Mouse (Mus musculus) intestine, postnatal 0 days (tissue): ENCODE measurements around the gene Nxph4. TPM values are rescaled to one million over a fixed set of nuclear protein-coding genes. Genes with fewer than 3 reads are reported as not detected.
A peak's percentile ranks its signal among the peaks of the same experiment; 100 is the strongest.

Source experiments
- ATAC-seq: fragments of 200-750 bp; cut with Nextera tagmentation; 2 replicates; pipeline ENCODE4 v1.8.0; 2017; ENCODE audit warnings: mild to moderate bottlenecking, moderate TSS enrichment, moderate library complexity
- H3K27ac ChIP-seq: fragments of 300-500 bp; sonication (generic); 2 replicates; pipeline ENCODE4 v1.5.1; 2014; ENCODE audit warnings: mild to moderate bottlenecking, low read depth, low read length, moderate library complexity
- H3K27me3 ChIP-seq: fragments of 300-500 bp; sonication (generic); replicated peaks from 2 replicates; pipeline ENCODE4 v1.6.1; 2014; ENCODE audit warnings: low read length, mixed read lengths; ENCODE audit not compliant: control insufficient read depth, insufficient read depth
- H3K36me3 ChIP-seq: fragments of 300-500 bp; sonication (generic); 2 replicates; pipeline ENCODE4 v1.6.1; 2014; ENCODE audit warnings: mild to moderate bottlenecking, moderate library complexity; ENCODE audit not compliant: control insufficient read depth, insufficient read depth
- H3K4me1 ChIP-seq: fragments of 300-500 bp; sonication (generic); replicated peaks from 2 replicates; pipeline ENCODE4 v1.6.1; 2014; ENCODE audit warnings: antibody characterized with exemption, low read length, mixed read lengths; ENCODE audit not compliant: control insufficient read depth, insufficient read depth
- H3K4me2 ChIP-seq: fragments of 300-500 bp; sonication (generic); replicated peaks from 2 replicates; pipeline ENCODE4 v1.6.1; 2014; ENCODE audit warnings: low read depth, mild to moderate bottlenecking, moderate library complexity
- H3K4me3 ChIP-seq: fragments of 300-500 bp; sonication (generic); 2 replicates; pipeline ENCODE4 v1.5.1; 2014; ENCODE audit warnings: low read depth, low read length
- H3K9ac ChIP-seq: fragments of 300-500 bp; sonication (generic); 2 replicates; pipeline ENCODE4 v1.6.1; 2014; ENCODE audit warnings: mild to moderate bottlenecking, low read depth, low read length
- H3K9me3 ChIP-seq: fragments of 300-500 bp; sonication (generic); 2 replicates; pipeline ENCODE4 v1.6.1; 2016; ENCODE audit warnings: mixed run types; ENCODE audit not compliant: control insufficient read depth
- CTCF ChIP-seq: sonication (generic); IDR thresholded peaks from 2 replicates; pipeline ENCODE4 v1.5.1; 2016; ENCODE audit warnings: low read depth, mild to moderate bottlenecking, control low read depth, antibody characterized with exemption, moderate library complexity
- WGBS: fragments of 180-500 bp; shearing (Covaris S2); extraction: QIAGEN DNeasy Blood & Tissue Kit; methylation state at CpG from one replicate; pipeline ENCODE4 v1.1.7; 2014; 5-methylcytosine and 5-hydroxymethylcytosine counted together
- polyA plus RNA-seq: library from polyadenylated mRNA; unstranded; fragments of >200 nt; fragmentation: Nextera tagmentation; extraction: Ambion mirVana; gene quantifications from 2 replicates; pipeline ENCODE4 v1.2.1, GENCODE M21; 2015

Gene Nxph4
- polyA plus RNA-seq, 1 experiment from 2014 or later, result 2.9 TPM

DNA sequence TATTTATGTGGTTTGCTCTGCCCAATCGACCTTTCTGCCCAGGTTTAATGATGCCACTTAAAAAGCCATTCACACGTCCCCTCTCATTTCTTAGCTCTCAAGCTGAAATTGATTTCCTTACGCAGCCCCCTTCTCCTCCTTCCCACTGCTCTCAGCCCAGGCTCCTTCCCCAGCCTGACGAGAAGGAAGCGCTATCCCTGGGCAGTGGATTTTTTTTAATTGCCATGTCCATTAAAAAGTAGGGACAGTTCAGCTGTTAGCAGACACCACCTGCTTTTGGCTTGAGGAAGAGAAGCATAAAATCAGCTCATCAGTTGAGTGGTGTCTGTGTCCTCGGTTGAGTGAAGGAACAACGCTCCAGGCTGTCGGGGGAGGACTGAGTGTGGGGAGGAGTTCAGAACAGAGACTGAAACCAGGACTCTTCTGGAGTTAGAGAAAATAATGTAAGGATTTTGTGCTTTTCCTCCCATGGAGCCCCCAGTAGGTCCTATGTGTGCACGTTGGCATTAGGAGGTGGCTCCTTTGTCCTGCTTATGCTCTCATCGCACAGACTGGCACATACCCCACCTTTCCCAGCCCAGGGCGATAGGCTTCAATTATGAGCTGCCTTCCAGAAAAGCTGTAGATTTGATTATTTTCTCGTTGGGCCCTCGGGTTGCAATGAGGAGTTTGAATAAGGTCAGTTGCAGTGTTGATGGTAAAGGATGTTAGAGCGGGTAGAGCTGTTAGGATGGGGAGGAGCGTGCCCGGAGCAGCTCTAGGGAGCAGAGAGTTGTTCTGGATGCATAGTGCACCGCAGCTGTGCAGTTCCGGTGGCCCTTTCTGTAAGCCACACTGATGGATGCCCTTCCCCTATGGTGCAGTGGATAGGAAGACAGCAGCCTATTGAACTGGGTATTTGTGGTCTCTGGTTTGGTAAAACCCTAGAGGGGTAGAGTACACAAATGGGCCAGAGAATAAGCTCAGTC lies 43.9 kb downstream of the Nxph4 start:
- Histone ChIP-seq H3K27me3 (no peaks in the 10 kb centered on the region), H3K4me3 (no peak overlapping the region), H3K36me3 (peaks cover 87% of the 10 kb centered on the region), H3K4me2 (no peak overlapping the region), H3K9me3 (no peaks in the 10 kb centered on the region), H3K9ac (no peak overlapping the region), H3K4me1 (no peaks in the 10 kb centered on the region), H3K27ac (no peak overlapping the region)
- WGBS, result 87% methylated on average over 18 of the region's 18 CpGs
- TF ChIP-seq CTCF, result no peak
- ATAC-seq, result no peak

GRCm38 (mm10) chr10:127488856-127489255 lies 45.5 kb downstream of the Nxph4 start:
- H3K27me3 ChIP-seq, result no peaks in the 10 kb centered on the region
- H3K4me3 ChIP-seq, result no peak overlapping the region
- no peak for ATAC-seq
- no peaks in the 10 kb centered on the region for H3K9me3 ChIP-seq
- 90% methylated on average over 7 of the region's 7 CpGs for WGBS
- no peak for TF ChIP-seq CTCF
- peaks cover 87% of the 10 kb centered on the region for H3K36me3 ChIP-seq
- H3K9ac ChIP-seq, result no peak overlapping the region
- H3K27ac ChIP-seq, result no peak overlapping the region
- H3K4me1 ChIP-seq, result no peaks in the 10 kb centered on the region
- no peak overlapping the region for H3K4me2 ChIP-seq

DNA sequence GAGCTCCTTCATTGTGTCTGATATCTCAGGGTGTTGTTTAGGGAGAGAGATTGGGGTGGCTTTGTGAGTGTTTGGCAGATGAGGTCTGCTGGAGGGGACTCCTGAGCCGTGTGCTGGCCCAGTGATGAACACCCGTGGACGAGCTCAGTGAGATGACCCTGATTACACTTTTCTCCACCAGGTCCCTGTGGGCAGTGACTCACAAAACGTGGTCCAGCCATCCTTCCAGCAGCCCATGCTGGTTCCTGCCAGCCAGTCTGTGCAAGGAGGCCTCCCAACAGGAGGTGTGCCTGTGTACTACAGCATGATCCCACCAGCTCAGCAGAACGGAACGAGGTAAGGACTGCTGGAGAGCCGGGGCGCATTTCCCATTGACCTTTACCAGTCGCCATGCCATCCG lies 49.1 kb downstream of the Nxph4 start:
- no peak overlapping the region for H3K27ac ChIP-seq
- H3K9me3 ChIP-seq, result no peaks in the 10 kb centered on the region
- H3K4me1 ChIP-seq, result no peaks in the 10 kb centered on the region
- H3K4me3 ChIP-seq, result no peak overlapping the region
- no peak for TF ChIP-seq CTCF
- H3K9ac ChIP-seq, result no peak overlapping the region
- 93% methylated on average over 10 of the region's 10 CpGs for WGBS
- H3K27me3 ChIP-seq, result no peaks in the 10 kb centered on the region
- no peak overlapping the region for H3K4me2 ChIP-seq
- H3K36me3 ChIP-seq, result peaks cover 70% of the 10 kb centered on the region
- ATAC-seq, result no peak

GRCm38 (mm10) chr10:127480833-127481813 lies 53.2 kb downstream of the Nxph4 start:
- H3K4me2 ChIP-seq, result no peak overlapping the region
- H3K4me1 ChIP-seq, result no peaks in the 10 kb centered on the region
- ATAC-seq, result no peak
- no peaks in the 10 kb centered on the region for H3K9me3 ChIP-seq
- peaks cover 49% of the 10 kb centered on the region for H3K36me3 ChIP-seq
- 81% methylated on average over 19 of the region's 19 CpGs for WGBS
- no peak overlapping the region for H3K4me3 ChIP-seq
- no peak overlapping the region for H3K27ac ChIP-seq
- no peak overlapping the region for H3K9ac ChIP-seq
- no peaks in the 10 kb centered on the region for H3K27me3 ChIP-seq
- TF ChIP-seq CTCF, result no peak

DNA sequence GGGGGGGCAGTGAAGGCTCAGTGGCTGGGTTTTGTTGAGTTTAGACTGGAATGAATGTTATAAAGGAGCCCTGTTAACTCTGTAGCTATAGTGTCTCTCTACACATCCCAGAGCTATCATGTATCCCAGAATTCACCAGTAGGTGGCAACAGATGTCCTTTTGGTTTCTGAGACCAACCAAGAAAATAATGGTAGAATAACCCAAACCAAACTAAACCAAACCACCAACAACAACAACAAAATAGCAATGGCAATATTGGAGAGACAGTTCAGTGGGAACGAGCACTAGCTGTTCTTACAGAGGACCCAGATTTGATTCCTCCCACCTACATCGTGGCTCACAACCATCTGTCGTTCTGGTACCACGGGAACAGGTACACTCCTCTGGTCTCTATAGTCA lies 55.2 kb downstream of the Nxph4 start:
- ATAC-seq, result no peak
- H3K27me3 ChIP-seq, result no peaks in the 10 kb centered on the region
- WGBS, result 97% methylated on average over 4 of the region's 4 CpGs

GRCm38 (mm10) chr10:127477301-127477700 lies 57.1 kb downstream of the Nxph4 start:
- Histone ChIP-seq H3K36me3 (peaks cover 49% of the 10 kb centered on the region), H3K27ac (no peak overlapping the region), H3K9ac (no peak overlapping the region), H3K4me3 (no peak overlapping the region), H3K4me1 (no peaks in the 10 kb centered on the region), H3K4me2 (no peak overlapping the region), H3K27me3 (no peaks in the 10 kb centered on the region), H3K9me3 (no peaks in the 10 kb centered on the region)
- no peak for ATAC-seq
- TF ChIP-seq CTCF, result no peak
- WGBS, result 86% methylated on average over 7 of the region's 7 CpGs

More for the DNA sequence above, 55.2 kb downstream of the Nxph4 start:
- Histone ChIP-seq H3K4me2 (no peak overlapping the region), H3K9ac (no peak overlapping the region), H3K27ac (no peak overlapping the region), H3K9me3 (no peaks in the 10 kb centered on the region), H3K4me1 (no peaks in the 10 kb centered on the region), H3K4me3 (no peak overlapping the region), H3K36me3 (peaks cover 44% of the 10 kb centered on the region; the same call in 1 of the 2 replicates)
- peak; percentile 70 for TF ChIP-seq CTCF
